Mouse (Mus musculus) cerebellum, postnatal 4 days (tissue): Measurements from ENCODE around the gene Mamstr.

ENCODE experiments used
- DNase-seq, 2 experiments: peaks; one replicate each; pipeline ENCODE4 v3.0.0; 2022; ENCODE audit warnings: low spot score in 2 of 2, mixed read lengths in 1 of 2

The Mamstr gene

GRCm38 (mm10) chr7:45639561-45640027 lies at the start of gene Mamstr:
Gene Mamstr (plus strand): TSS chr7:45639977.
- DNase-seq = no peak

GRCm38 (mm10) chr7:45590874-45591273 lies 48.9 kb upstream of the Mamstr start:
- no peak for DNase-seq

DNA sequence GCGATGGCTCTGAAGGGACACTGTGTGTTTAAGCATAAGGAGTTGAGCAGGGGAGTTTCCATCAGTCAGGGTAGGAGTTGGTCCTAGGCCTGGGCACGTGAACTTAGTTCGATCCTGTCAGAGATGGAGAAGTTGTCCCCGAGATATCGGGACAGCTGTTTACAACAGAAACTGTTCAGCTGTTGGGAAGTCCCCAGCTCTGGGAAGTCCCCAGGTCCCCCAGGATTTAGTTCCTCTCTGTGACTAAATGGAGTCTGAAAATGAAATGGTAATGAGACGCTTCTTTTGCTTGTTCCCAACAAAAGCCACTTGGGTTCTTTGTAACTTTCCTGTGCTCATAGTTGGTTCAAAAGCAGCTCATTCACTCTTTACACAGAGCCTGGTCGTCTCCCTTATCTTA lies 47.9 kb upstream of the Mamstr start:
- no peak for DNase-seq

DNA sequence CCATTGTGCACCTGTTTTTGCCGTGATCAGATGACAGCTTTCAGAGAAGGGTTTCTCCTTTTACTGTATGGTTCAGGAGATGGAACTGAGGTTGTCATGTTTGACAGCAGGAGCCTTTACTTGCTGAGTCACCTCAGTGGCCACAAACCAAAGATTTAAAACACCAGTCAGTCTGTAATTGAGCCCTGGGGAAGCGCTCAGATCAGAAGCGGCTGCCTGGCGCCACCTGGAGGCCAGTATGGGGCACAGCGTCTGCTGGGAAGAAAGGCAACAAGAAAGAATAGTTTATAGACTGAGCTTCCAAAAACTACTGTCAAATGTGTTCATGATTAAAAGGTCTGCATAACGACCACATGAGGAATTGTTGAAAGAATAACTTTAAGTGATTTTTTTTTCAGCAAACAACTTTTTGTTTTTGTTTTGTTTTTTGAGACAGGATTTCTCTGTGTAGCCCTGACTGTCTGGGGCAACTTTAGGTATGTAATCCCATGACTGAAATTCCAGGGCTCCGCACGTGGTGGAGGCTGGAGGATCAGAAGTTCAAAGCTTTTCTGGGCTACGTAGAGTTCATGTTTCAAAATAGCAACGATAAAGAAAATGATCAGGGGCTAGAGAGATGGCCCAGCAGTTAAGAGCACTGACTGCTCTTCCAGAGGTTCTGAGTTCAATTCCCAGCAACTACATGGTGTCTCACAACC lies 46.5 kb upstream of the Mamstr start:
- DNase-seq = peak; percentile 45 to 69

GRCm38 (mm10) chr7:45595176-45595575 lies 44.6 kb upstream of the Mamstr start:
- no peak for DNase-seq

GRCm38 (mm10) chr7:45596107-45596506 lies 43.7 kb upstream of the Mamstr start:
- no peak for DNase-seq

- DNase-seq = no peak
Observed at GRCm38 (mm10) chr7:45597013-45597412, 42.8 kb upstream of the Mamstr start.

DNA sequence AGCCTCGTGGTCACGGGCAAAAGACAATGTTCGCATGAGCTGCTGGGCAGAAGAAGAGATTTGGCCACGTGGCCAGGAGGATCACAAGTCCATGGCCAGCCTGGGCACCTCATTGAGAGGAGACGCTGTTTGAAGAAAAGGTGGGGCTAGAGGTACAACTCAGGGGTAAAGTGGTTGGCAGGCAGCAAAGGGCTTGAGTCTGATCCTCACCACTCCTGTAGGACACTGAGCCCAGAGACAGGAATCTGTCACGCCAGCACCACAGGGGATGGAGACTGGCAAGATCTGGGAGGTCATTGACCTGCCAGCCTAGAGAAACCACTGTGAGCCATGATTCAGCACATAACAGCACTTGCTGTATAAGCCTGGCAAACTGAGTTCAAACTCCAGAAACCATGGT lies 42.2 kb upstream of the Mamstr start:
- no peak for DNase-seq

DNA sequence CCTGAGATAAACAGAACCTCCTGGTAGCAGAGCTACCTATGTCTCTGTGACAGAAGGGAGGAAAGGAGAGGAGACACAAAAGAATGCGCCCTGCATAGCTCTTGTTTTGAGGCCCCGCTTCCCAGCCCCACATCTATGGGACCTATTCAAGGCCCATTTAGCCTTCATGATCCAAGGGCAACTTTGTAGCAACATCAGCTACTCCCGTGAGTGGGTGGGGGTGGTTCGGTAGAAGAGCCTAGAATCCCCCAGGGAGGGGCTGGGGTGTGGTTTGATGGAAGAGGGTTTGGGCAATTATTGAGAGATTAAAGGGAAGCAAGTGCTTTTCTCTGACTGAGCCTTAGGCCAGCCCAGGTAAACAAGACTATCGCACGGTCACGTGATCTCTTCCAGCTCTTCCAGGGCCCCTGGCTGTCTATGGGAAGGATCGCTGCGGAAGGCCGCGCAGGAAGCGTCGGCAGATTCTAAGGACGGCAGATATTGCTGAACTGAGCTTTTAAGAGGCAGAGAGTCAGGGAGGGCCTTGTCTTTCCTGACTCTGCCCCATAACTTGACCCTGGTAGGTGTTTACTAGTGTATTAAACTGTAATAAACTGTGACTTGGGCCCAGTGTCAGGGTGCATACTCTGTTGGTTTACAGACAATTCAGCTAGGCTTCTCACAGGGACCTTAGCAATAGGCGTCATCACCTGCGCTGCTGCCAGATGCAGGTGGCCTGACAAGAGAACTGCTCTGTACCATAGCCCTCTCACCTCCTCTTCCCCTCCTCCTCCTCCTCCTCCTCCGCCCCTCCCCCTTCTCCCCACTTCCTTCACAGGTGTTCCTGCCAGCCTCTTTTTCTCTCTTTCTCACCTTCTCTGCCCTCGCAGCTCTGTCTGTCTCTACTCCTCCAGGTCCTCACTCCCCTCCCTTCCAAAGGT lies 40.6 kb upstream of the Mamstr start:
- DNase-seq = no peak

- DNase-seq = no peak
Observed at GRCm38 (mm10) chr7:45605704-45606289, 34.0 kb upstream of the Mamstr start.

DNA sequence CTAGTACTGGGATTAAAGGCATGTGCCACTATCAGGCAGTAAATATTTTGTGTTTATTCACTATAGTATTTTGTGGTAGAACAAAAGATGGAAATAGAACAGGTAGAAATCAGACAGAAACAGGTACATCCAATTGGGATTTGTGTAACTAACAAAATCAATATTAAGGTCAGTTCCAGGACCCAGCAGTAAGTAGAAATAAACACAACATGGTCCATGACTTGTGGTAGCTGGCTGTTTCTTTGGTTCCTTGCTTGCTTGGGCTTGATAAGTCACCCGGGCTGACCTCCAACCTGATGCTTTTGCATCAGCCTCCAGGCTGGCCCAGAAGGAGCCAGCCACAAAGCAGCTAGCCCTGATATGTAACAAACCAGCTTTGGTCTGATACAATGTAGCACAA lies 30.3 kb upstream of the Mamstr start:
- DNase-seq = no peak

DNA sequence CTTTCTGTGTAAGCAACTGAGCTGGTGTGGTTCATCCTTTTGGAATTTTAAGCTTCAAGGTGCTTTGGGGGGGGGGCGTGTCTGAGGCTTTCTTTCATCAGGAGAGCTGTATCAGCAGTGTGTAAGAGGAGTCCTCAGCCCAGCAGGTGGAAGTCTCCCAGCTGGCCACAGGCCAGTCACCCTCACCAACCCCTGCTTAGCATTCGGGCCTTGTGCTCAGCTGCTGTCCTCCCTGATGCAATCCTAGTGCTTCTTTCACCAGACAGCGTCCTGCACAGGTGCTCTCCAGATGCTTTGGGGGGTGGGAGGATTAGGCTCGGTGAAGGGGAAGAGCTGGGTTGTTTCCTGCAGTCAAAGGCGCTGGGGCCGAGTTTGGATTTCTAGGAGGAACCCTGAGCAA lies 23.5 kb upstream of the Mamstr start:
- DNase-seq = no peak

DNA sequence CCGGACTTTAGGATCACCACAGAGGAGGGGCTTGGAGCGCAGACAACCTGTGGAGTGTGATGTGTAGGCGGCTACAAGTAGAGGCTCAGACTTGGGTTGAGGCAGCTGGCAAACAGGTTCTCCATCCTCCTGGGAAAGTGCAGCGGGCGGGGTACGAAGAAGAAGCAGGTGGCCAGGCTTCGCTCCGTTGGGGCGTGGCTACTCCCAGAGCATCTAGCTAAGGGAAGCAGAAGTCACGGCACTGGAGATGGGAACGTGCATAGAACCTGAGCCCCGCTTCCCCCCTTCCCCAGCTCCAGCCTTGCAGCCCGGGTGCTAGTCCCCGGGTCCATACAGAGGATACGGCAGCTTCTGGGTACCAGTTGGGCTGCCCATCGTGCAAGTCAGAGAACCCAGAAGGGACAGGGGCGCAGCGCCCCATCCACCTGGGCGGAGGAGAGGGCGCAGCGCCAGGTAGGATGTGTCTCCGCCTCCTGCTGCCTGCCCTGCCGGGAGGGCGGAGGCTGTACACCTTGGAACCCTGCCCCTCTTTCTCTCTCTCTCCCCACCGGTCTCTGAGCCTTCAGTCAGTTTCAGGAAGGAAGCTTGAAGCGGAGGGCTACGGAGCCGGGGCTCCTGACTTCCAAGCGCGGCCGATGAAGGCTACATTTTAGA lies 22.6 kb upstream of the Mamstr start, which contains the start of gene Fut1:
TSS of gene Fut1 (plus strand) at position 248 of the 654 bp plus-strand sequence.
- no peak for DNase-seq

DNA sequence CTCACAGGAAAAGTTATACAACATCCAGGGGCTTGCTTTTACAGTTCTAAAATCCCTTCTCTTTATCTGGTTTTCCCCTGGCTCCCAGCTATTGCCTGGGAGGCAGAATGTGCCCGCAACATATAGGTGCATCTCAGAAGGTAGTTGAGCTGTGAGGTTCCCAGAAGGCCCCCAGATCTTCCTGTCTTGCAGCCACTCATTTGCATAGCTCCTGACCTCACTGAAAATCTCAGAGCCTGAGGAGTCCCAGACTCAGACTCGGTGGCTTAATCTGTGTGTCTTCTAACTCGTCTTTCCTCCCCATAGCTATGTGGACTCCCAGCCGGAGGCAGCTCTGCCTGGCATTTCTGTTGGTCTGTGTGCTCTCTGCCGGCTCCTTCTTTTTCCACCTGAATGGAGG lies 21.5 kb upstream of the Mamstr start:
- DNase-seq = no peak

GRCm38 (mm10) chr7:45619592-45619991 lies 20.2 kb upstream of the Mamstr start:
- no peak for DNase-seq

- no peak for DNase-seq
Observed at GRCm38 (mm10) chr7:45621443-45621842, 18.3 kb upstream of the Mamstr start, which contains the start of gene Izumo1. Gene Izumo1 (plus strand): TSS chr7:45621811.

- no peak for DNase-seq
Observed at GRCm38 (mm10) chr7:45623507-45623906, 16.3 kb upstream of the Mamstr start.

DNA sequence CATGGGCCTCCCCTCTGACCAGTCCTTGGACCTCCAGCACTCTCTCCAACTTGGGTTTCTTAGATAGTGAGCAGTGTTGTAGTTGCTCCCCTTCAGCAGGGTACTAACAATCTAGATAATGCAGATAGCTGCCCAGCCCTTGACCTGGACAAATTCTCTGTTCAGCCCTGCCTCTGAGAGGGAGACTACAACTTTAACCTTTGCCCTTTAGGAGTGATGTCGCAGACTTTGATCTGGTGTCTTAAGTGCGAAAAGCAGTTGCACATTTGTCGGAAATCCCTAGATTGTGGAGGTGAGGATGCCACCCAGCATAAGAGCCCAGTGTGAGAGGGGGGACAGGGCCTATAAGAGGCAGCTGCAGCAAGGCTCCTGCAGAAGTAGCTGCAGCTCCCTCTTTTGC lies 15.1 kb upstream of the Mamstr start:
- DNase-seq = no peak

- DNase-seq = no peak
Observed at GRCm38 (mm10) chr7:45625481-45625880, 14.3 kb upstream of the Mamstr start.

- no peak for DNase-seq
Observed at GRCm38 (mm10) chr7:45626571-45627076, 13.2 kb upstream of the Mamstr start.

- DNase-seq = no peak
Observed at GRCm38 (mm10) chr7:45627261-45627660, 12.5 kb upstream of the Mamstr start, which contains the start of gene Rasip1. Gene Rasip1 (plus strand): TSS chr7:45627488.
